Mouse (Mus musculus) hindbrain, embryonic 12.5 days (tissue): ENCODE results near the gene Gm17359. TPM values are rescaled to one million over a fixed set of nuclear protein-coding genes. Genes with fewer than 3 reads are reported as not detected.
A peak's percentile ranks its signal among the peaks of the same experiment; 100 is the strongest.

Experiments used
- ATAC-seq: fragments of 200-750 bp; cut with Nextera tagmentation; 2 replicates; pipeline ENCODE4 v1.8.0; 2017; ENCODE audit warnings: moderate TSS enrichment; ENCODE audit not compliant: low FRiP score
- H3K27ac ChIP-seq: fragments of 300-500 bp; sonication (generic); 2 replicates; pipeline ENCODE4 v1.5.1; 2016; ENCODE audit warnings: mild to moderate bottlenecking
- H3K27me3 ChIP-seq: fragments of 300-500 bp; sonication (generic); 2 replicates; pipeline ENCODE4 v1.6.1; 2016; ENCODE audit warnings: mild to moderate bottlenecking
- H3K36me3 ChIP-seq: fragments of 300-500 bp; sonication (generic); 2 replicates; pipeline ENCODE4 v1.6.1; 2016; ENCODE audit warnings: mild to moderate bottlenecking
- H3K4me1 ChIP-seq: fragments of 300-500 bp; sonication (generic); 2 replicates; pipeline ENCODE4 v1.6.1; 2016
- H3K4me2 ChIP-seq: fragments of 300-500 bp; sonication (generic); replicated peaks from 2 replicates; pipeline ENCODE4 v1.6.1; 2016; ENCODE audit warnings: mild to moderate bottlenecking
- H3K4me3 ChIP-seq: fragments of 300-500 bp; sonication (generic); 2 replicates; pipeline ENCODE4 v1.5.1; 2016; ENCODE audit warnings: mild to moderate bottlenecking
- H3K9ac ChIP-seq: fragments of 300-500 bp; sonication (generic); 2 replicates; pipeline ENCODE4 v1.6.1; 2016; ENCODE audit warnings: mild to moderate bottlenecking, moderate library complexity
- H3K9me3 ChIP-seq: fragments of 300-500 bp; sonication (generic); replicated peaks from 2 replicates; pipeline ENCODE4 v1.6.1; 2016; ENCODE audit warnings: mild to moderate bottlenecking
- WGBS: fragments of 180-500 bp; shearing (Covaris S2); methylation state at CpG from one replicate; pipeline ENCODE4 v1.1.7; 2016; 5-methylcytosine and 5-hydroxymethylcytosine counted together
- polyA plus RNA-seq: library from polyadenylated mRNA; unstranded; fragments of >200 nt; fragmentation: Nextera tagmentation; extraction: Ambion mirVana; gene quantifications from 2 replicates; pipeline ENCODE4 v1.2.1, GENCODE M21; 2016

Gene Gm17359
- polyA plus RNA-seq, 1 experiment from 2014 or later = 0.12 TPM

GRCm38 (mm10) chr3:79402056-79402455 lies 65.6 kb downstream of the Gm17359 start:
- Histone ChIP-seq H3K9me3 (no peaks in the 10 kb centered on the region), H3K27me3 (no peaks in the 10 kb centered on the region), H3K4me1 (no peaks in the 10 kb centered on the region), H3K4me3 (no peak overlapping the region), H3K36me3 (no peaks in the 10 kb centered on the region), H3K4me2 (no peak overlapping the region), H3K9ac (no peak overlapping the region), H3K27ac (no peak overlapping the region)
- ATAC-seq = no peak
- WGBS = 87% methylated on average over 8 of the region's 8 CpGs

- peaks cover 13% of the 10 kb centered on the region for H3K4me1 ChIP-seq
- no peak overlapping the region for H3K4me3 ChIP-seq
- H3K9ac ChIP-seq = no peak overlapping the region
- no peaks in the 10 kb centered on the region for H3K27me3 ChIP-seq
- 25% methylated on average over 4 of the region's 4 CpGs for WGBS
- H3K9me3 ChIP-seq = no peaks in the 10 kb centered on the region
- no peak overlapping the region for H3K4me2 ChIP-seq
- H3K36me3 ChIP-seq = no peaks in the 10 kb centered on the region
- ATAC-seq = no peak
- H3K27ac ChIP-seq = no peak overlapping the region
These were observed 72.1 kb downstream of the Gm17359 start for GRCm38 (mm10) chr3:79408546-79408945.

DNA sequence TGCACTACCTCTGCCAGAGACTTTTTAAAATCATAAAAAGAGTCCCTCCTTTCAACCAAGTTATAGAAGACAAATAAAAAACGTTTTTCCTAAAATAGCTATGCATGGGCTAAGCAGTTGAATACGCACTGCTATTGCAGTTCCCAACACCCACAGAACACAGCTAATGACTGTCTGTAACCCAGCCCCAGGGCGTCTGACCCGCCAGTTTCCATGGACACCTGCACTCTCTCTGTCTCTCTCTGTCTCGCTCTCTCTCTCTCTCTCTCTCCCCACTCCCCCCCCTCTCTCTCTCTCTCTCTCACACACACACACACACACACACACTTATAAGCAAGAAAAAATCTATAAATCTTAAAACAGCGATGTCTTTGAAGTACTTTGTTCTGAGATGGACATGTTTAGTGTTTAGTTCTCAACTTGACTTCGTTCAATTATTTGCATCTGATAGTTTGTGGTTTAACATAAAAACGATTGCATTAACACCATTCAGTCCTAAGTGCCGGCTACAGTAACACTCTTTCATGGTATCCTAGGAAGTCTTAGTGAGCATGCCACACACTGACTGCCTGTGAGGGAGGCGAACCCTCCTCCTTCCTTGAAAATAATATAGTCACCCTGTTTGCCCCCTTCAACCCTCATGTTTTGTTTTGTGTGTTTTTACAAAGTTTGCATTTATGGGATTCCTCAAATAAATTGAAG lies 73.6 kb downstream of the Gm17359 start:
- Histone ChIP-seq H3K4me3 (no peak overlapping the region), H3K27ac (no peak overlapping the region), H3K27me3 (no peaks in the 10 kb centered on the region), H3K4me2 (no peak overlapping the region), H3K4me1 (peaks cover 13% of the 10 kb centered on the region), H3K36me3 (no peaks in the 10 kb centered on the region), H3K9ac (no peak overlapping the region), H3K9me3 (no peaks in the 10 kb centered on the region)
- ATAC-seq = peak; percentile 88
- WGBS = 22% methylated on average over 10 of the region's 10 CpGs

DNA sequence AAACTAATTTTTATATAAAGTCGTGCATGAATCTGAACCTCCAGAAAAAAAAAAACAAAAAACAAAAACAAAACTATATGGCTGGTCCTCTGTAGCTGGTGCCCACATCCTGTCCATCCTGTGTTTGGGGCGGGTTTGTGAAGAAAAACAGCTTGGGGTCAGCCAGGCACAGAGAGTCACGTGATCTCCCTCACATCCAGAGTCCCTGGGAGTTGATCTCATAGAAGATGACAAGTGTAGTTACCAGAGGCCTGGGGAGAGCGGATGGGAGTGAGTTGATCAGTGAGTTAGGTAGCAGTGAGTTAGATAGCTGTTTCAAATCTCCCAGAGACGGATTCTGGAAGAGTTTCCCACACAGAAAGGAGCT lies 74.2 kb downstream of the Gm17359 start:
- 0 out of 2 replicates have a peak overlapping the region, but pooled peaks have one; percentile 55 for H3K27ac ChIP-seq
- ATAC-seq = peak; percentile 48; the same call in 1 of the 2 replicates
- 27% methylated on average over 5 of the region's 5 CpGs for WGBS
- H3K9ac ChIP-seq = no peak overlapping the region
- H3K27me3 ChIP-seq = no peaks in the 10 kb centered on the region
- H3K9me3 ChIP-seq = no peaks in the 10 kb centered on the region
- H3K36me3 ChIP-seq = no peaks in the 10 kb centered on the region
- H3K4me1 ChIP-seq = peaks cover 13% of the 10 kb centered on the region
- H3K4me2 ChIP-seq = no peak overlapping the region
- H3K4me3 ChIP-seq = no peak overlapping the region

- no peaks in the 10 kb centered on the region for H3K27me3 ChIP-seq
- no peak overlapping the region for H3K27ac ChIP-seq
- H3K4me3 ChIP-seq = no peak overlapping the region
- ATAC-seq = no peak
- H3K9me3 ChIP-seq = no peaks in the 10 kb centered on the region
- H3K9ac ChIP-seq = no peak overlapping the region
- 76% methylated on average over 2 of the region's 2 CpGs for WGBS
- no peak overlapping the region for H3K4me2 ChIP-seq
- H3K4me1 ChIP-seq = peaks cover 15% of the 10 kb centered on the region
- H3K36me3 ChIP-seq = no peaks in the 10 kb centered on the region
These were observed 75.2 kb downstream of the Gm17359 start for GRCm38 (mm10) chr3:79411666-79412065.

DNA sequence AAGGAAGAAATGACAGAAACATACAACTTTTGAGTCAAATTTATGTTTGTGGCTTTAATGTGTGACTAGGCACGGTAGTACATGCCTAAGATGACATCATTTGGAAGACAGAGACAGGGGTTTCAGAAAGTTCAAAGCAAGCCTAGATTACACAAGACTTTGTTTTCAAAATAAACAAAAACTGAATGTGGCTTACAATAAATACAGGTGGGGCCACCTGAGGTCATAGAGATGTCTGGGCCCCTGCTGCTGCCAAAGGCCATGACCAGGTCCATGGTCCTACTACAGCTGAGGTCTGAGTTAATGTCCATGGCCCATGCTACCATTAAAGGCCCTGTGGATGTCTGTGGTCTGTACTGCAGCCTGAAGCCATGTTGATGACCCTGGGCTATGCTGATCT lies 77.0 kb downstream of the Gm17359 start:
- Histone ChIP-seq H3K4me2 (no peak overlapping the region), H3K9me3 (no peaks in the 10 kb centered on the region), H3K27ac (no peak overlapping the region), H3K4me3 (no peak overlapping the region), H3K9ac (no peak overlapping the region), H3K27me3 (no peaks in the 10 kb centered on the region), H3K36me3 (no peaks in the 10 kb centered on the region), H3K4me1 (peaks cover 20% of the 10 kb centered on the region)
- no peak for ATAC-seq
- 97% methylated on average over 1 of the region's 1 CpGs for WGBS

GRCm38 (mm10) chr3:79415081-79415480 lies 78.6 kb downstream of the Gm17359 start:
- Histone ChIP-seq H3K4me3 (no peak overlapping the region), H3K4me2 (no peak overlapping the region), H3K36me3 (no peaks in the 10 kb centered on the region), H3K27ac (no peak overlapping the region), H3K27me3 (no peaks in the 10 kb centered on the region), H3K9me3 (no peaks in the 10 kb centered on the region), H3K4me1 (peaks cover 10% of the 10 kb centered on the region), H3K9ac (no peak overlapping the region)
- WGBS = 79% methylated on average over 5 of the region's 5 CpGs
- ATAC-seq = no peak

DNA sequence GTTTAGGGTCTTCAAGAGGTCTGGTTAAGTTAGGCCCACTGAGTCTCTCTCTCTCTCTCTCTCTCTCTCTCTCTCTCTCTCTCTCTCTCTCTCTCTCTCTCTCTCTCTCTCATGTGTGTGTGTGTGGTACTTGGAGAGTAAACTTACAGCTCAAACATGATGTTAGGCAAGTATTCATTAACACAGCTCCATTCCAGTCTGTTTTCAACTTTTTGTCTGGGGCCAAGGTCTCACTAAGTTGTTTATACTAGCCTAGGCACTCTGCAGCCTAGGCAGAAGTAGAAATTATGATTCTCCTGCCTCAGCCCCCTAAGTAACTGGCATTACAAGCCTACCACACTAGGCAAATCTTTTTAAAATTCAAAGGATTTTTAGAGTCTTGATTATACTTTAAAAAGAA lies 79.5 kb downstream of the Gm17359 start:
- no peak overlapping the region for H3K27ac ChIP-seq
- ATAC-seq = no peak
- H3K4me1 ChIP-seq = peaks cover 7% of the 10 kb centered on the region
- H3K4me2 ChIP-seq = no peak overlapping the region
- no peak overlapping the region for H3K9ac ChIP-seq
- no peaks in the 10 kb centered on the region for H3K36me3 ChIP-seq
- no peaks in the 10 kb centered on the region for H3K9me3 ChIP-seq
- H3K27me3 ChIP-seq = no peaks in the 10 kb centered on the region
- H3K4me3 ChIP-seq = no peak overlapping the region

DNA sequence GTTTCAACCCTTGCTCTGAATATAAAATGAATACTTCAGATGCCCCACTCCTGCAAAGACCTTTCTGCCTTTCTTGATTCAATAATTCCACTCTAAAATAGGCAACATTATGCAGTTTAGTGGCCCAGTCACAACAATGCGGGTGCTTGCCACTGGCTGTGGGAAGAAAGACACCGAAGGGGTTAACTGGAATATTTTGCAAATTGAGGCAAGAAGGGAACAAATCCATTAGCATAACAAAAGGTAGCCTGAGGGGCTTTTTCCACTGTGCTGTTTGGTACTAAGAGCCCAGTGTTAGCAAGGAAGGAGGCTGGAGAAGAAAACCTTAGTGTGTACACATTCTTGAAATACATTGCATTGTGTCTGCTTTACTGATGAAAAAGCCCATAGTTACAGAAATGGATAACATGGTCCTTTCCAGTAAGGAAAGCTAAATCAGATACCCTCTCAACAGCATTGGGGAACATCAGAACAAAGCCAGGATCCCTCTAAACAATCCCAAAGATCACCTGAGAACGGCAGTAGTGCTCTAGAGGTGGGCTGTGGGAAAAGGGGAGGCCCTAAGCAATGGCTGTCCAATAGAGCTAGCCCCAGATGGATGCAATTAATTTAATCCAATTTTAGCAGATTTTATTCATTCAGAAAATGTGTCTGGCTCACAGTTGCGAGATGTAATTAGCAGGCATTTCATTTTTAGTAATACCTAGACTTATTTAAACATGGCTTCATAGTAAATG lies 80.7 kb downstream of the Gm17359 start:
- H3K27ac ChIP-seq = peak overlapping the region; percentile 80
- H3K36me3 ChIP-seq = no peaks in the 10 kb centered on the region
- WGBS = 32% methylated on average over 4 of the region's 4 CpGs
- H3K4me3 ChIP-seq = no peak overlapping the region
- ATAC-seq = peak; percentile 92
- no peaks in the 10 kb centered on the region for H3K9me3 ChIP-seq
- no peaks in the 10 kb centered on the region for H3K27me3 ChIP-seq
- peaks cover 7% of the 10 kb centered on the region for H3K4me1 ChIP-seq
- no peak overlapping the region for H3K9ac ChIP-seq
- no peak overlapping the region for H3K4me2 ChIP-seq

DNA sequence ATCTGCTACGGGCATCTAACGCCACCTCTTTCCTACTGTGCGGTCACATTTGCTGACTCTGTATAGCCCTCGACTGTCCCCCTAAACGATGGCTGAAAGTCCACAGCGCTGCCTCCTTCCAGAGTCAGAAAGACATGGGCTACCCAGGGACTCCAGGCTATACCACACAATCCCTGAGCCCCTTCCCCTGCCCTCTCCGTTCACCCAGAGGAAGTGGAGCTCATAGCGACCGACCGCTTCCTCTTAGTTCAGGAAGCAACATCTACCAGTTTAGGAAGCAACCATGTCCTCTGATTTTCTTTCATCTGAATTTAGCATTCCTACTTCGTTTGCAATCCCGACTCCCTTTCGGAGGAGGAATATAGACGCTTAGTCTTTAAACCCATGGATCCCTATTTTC lies 82.5 kb downstream of the Gm17359 start:
- Histone ChIP-seq H3K4me2 (no peak overlapping the region), H3K9ac (no peak overlapping the region), H3K27ac (no peak overlapping the region), H3K27me3 (no peaks in the 10 kb centered on the region), H3K4me3 (no peak overlapping the region), H3K36me3 (no peaks in the 10 kb centered on the region), H3K9me3 (no peaks in the 10 kb centered on the region), H3K4me1 (peaks cover 7% of the 10 kb centered on the region)
- 84% methylated on average over 14 of the region's 14 CpGs for WGBS
- no peak for ATAC-seq

- H3K36me3 ChIP-seq = no peaks in the 10 kb centered on the region
- no peak overlapping the region for H3K9ac ChIP-seq
- H3K27ac ChIP-seq = no peak overlapping the region
- H3K9me3 ChIP-seq = no peaks in the 10 kb centered on the region
- H3K4me1 ChIP-seq = no peaks in the 10 kb centered on the region
- no peak overlapping the region for H3K4me3 ChIP-seq
- no peak for ATAC-seq
- 82% methylated on average over 1 of the region's 1 CpGs for WGBS
- no peaks in the 10 kb centered on the region for H3K27me3 ChIP-seq
- H3K4me2 ChIP-seq = no peak overlapping the region
These were observed 89.0 kb downstream of the Gm17359 start for GRCm38 (mm10) chr3:79425441-79425840.

GRCm38 (mm10) chr3:79433593-79433992 lies 97.1 kb downstream of the Gm17359 start:
- no peak overlapping the region for H3K27ac ChIP-seq
- H3K9ac ChIP-seq = no peak overlapping the region
- H3K36me3 ChIP-seq = no peaks in the 10 kb centered on the region
- H3K9me3 ChIP-seq = no peaks in the 10 kb centered on the region
- H3K4me2 ChIP-seq = no peak overlapping the region
- ATAC-seq = no peak
- H3K27me3 ChIP-seq = no peaks in the 10 kb centered on the region
- H3K4me3 ChIP-seq = no peak overlapping the region
- no peaks in the 10 kb centered on the region for H3K4me1 ChIP-seq

- H3K9ac ChIP-seq = no peak overlapping the region
- H3K4me2 ChIP-seq = no peak overlapping the region
- no peak overlapping the region for H3K27ac ChIP-seq
- no peak for ATAC-seq
- WGBS = 80% methylated on average over 9 of the region's 9 CpGs
- no peak overlapping the region for H3K4me3 ChIP-seq
- H3K9me3 ChIP-seq = no peaks in the 10 kb centered on the region
- no peaks in the 10 kb centered on the region for H3K27me3 ChIP-seq
- no peaks in the 10 kb centered on the region for H3K4me1 ChIP-seq
- H3K36me3 ChIP-seq = no peaks in the 10 kb centered on the region
These were observed 98.0 kb downstream of the Gm17359 start for GRCm38 (mm10) chr3:79434436-79434835.
